Mouse (Mus musculus): Measurements from ENCODE around the gene Pip4k2a.

Pip4k2a gene

GRCm38 (mm10) chr2:18979046-18979445, 18.9 kb downstream of the Pip4k2a start:
- no peak for DNase-seq

- no peak for DNase-seq
Measured at GRCm38 (mm10) chr2:18977201-18977805, 20.6 kb downstream of the Pip4k2a start.

GRCm38 (mm10) chr2:18976175-18976574, 21.8 kb downstream of the Pip4k2a start:
- no peak for DNase-seq

- DNase-seq = no peak
Measured at GRCm38 (mm10) chr2:18974882-18975645, 22.9 kb downstream of the Pip4k2a start.

- no peak for DNase-seq
Measured at GRCm38 (mm10) chr2:18971564-18971963, 26.4 kb downstream of the Pip4k2a start.

GRCm38 (mm10) chr2:18970461-18970860, 27.5 kb downstream of the Pip4k2a start:
- DNase-seq = no peak

GRCm38 (mm10) chr2:18969066-18969681, 28.8 kb downstream of the Pip4k2a start:
- no peak for DNase-seq

- DNase-seq = no peak
Measured at GRCm38 (mm10) chr2:18967451-18968063, 30.4 kb downstream of the Pip4k2a start.

- no peak for DNase-seq
Measured at GRCm38 (mm10) chr2:18966566-18966965, 31.4 kb downstream of the Pip4k2a start.

- DNase-seq = no peak
Measured at GRCm38 (mm10) chr2:18965950-18966349, 32.0 kb downstream of the Pip4k2a start.

- DNase-seq = peak in 1 of 2 experiments; percentile 8
Measured at GRCm38 (mm10) chr2:18965108-18965507, 32.8 kb downstream of the Pip4k2a start.

- DNase-seq = no peak
Measured at GRCm38 (mm10) chr2:18963286-18964040, 34.5 kb downstream of the Pip4k2a start.

GRCm38 (mm10) chr2:18962502-18962901, 35.4 kb downstream of the Pip4k2a start:
- DNase-seq = no peak

- DNase-seq = no peak
Measured at GRCm38 (mm10) chr2:18960376-18960973, 37.5 kb downstream of the Pip4k2a start.

GRCm38 (mm10) chr2:18959558-18959957, 38.4 kb downstream of the Pip4k2a start:
- no peak for DNase-seq

GRCm38 (mm10) chr2:18959008-18959407, 38.9 kb downstream of the Pip4k2a start:
- no peak for DNase-seq

- DNase-seq = no peak
Measured at GRCm38 (mm10) chr2:18958501-18958900, 39.4 kb downstream of the Pip4k2a start.

- DNase-seq = peak in 1 of 2 experiments; percentile 19
Measured at GRCm38 (mm10) chr2:18958044-18958443, 39.9 kb downstream of the Pip4k2a start.

GRCm38 (mm10) chr2:18957459-18957858, 40.5 kb downstream of the Pip4k2a start:
- no peak for DNase-seq

GRCm38 (mm10) chr2:18956945-18957344, 41.0 kb downstream of the Pip4k2a start:
- no peak for DNase-seq

GRCm38 (mm10) chr2:18956424-18956823, 41.5 kb downstream of the Pip4k2a start:
- no peak for DNase-seq

GRCm38 (mm10) chr2:18955671-18956070, 42.3 kb downstream of the Pip4k2a start:
- no peak for DNase-seq

All from cerebellum, postnatal 10 days (tissue).